Mouse (Mus musculus): Measurements from ENCODE around the gene Lyrm4.

- no peak for TF ChIP-seq CTCF (conservative IDR thresholded peaks at IDR 0.05 in 1 of 2, IDR thresholded peaks at IDR 0.05 in 1 of 2; ENCODE audit: low read depth in 2 of 2, low read length in 2 of 2)
- TF ChIP-seq JUND (conservative IDR thresholded peaks at IDR 0.05; ENCODE audit: low read depth, low read length): no peak
- no peak for TF ChIP-seq KAT2A (IDR thresholded peaks at IDR 0.05; ENCODE audit: insufficient replicate concordance, low read length)
- TF ChIP-seq IRF4 (IDR thresholded peaks at IDR 0.05; ENCODE audit: low read depth, low read length): no peak
- TF ChIP-seq SIN3A (IDR thresholded peaks at IDR 0.05; ENCODE audit: low read length): no peak
- no peak for TF ChIP-seq TBP (conservative IDR thresholded peaks at IDR 0.05; ENCODE audit: low read depth, low read length)
Observed at GRCm38 (mm10) chr13:36108528-36108927, 8.8 kb downstream of the Lyrm4 start.
